Mouse (Mus musculus) lung, adult 2 months (tissue): ENCODE measurements around the gene Enthd1. TPM values are rescaled to one million over a fixed set of nuclear protein-coding genes. Genes with fewer than 3 reads are reported as not detected.

ENCODE experiments used
- DNase-seq: peaks from one replicate; pipeline ENCODE4 v3.0.0; 2022
- H3K4me1 ChIP-seq: fragments of 200-500 bp; 2 replicates; pipeline ENCODE4 v1.6.1; 2011; ENCODE audit warnings: low read length; ENCODE audit not compliant: control insufficient read depth, insufficient read depth
- H3K4me3 ChIP-seq: fragments of 200-500 bp; replicated peaks from 2 replicates; pipeline ENCODE3; 2011; ENCODE audit warnings: low read depth, mild to moderate bottlenecking, control low read depth, low read length; ENCODE audit errors: extremely low read depth
- CTCF ChIP-seq: fragments of 200-500 bp; IDR thresholded peaks from 2 replicates; pipeline ENCODE4 v1.5.1; 2011; ENCODE audit warnings: mild to moderate bottlenecking, low read length, control low read depth; ENCODE audit not compliant: insufficient read depth
- POLR2A ChIP-seq: fragments of 200-500 bp; IDR thresholded peaks from 2 replicates; pipeline ENCODE4 v1.6.1; 2011; ENCODE audit warnings: low read depth, mild to moderate bottlenecking, control low read depth, low read length, borderline replicate concordance; ENCODE audit errors: extremely low read depth
- WGBS: fragments of 180-500 bp; shearing (Covaris S2); methylation state at CpG from one replicate; pipeline ENCODE4 v1.1.7; 2018; 5-methylcytosine and 5-hydroxymethylcytosine counted together
- polyA plus RNA-seq: library from polyadenylated mRNA; depleted of rRNA; stranded (reverse); fragments of >200 nt; gene quantifications from 2 replicates; pipeline ENCODE4 v1.2.3, GENCODE M21; 2012

Enthd1 gene
- polyA plus RNA-seq, 1 experiment, result not detected

GRCm38 (mm10) chr15:80491505-80491904 is 73.5 kb downstream of the Enthd1 start:
- 74% methylated on average over 4 of the region's 4 CpGs for WGBS
- Histone ChIP-seq H3K4me3 (no peak overlapping the region), H3K4me1 (no peaks in the 10 kb centered on the region)
- TF ChIP-seq POLR2A (no peak), CTCF (no peak)
- no peak for DNase-seq

GRCm38 (mm10) chr15:80490151-80490550 is 74.8 kb downstream of the Enthd1 start:
- no peaks in the 10 kb centered on the region for H3K4me1 ChIP-seq
- 60% methylated on average over 5 of the region's 5 CpGs for WGBS
- no peak overlapping the region for H3K4me3 ChIP-seq
- no peak for DNase-seq
- TF ChIP-seq CTCF, result no peak
- TF ChIP-seq POLR2A, result no peak

GRCm38 (mm10) chr15:80488658-80489057 is 76.3 kb downstream of the Enthd1 start:
- Histone ChIP-seq H3K4me3 (no peak overlapping the region), H3K4me1 (no peaks in the 10 kb centered on the region)
- TF ChIP-seq POLR2A, result no peak
- no peak for TF ChIP-seq CTCF
- no peak for DNase-seq
- 73% methylated on average over 3 of the region's 3 CpGs for WGBS

- TF ChIP-seq POLR2A (no peak), CTCF (no peak)
- 83% methylated on average over 1 of the region's 1 CpGs for WGBS
- no peak for DNase-seq
- Histone ChIP-seq H3K4me1 (no peaks in the 10 kb centered on the region), H3K4me3 (no peak overlapping the region)
These were observed 79.4 kb downstream of the Enthd1 start for GRCm38 (mm10) chr15:80485601-80486000.

GRCm38 (mm10) chr15:80483041-80483705 is 81.8 kb downstream of the Enthd1 start:
- Histone ChIP-seq H3K4me3 (no peak overlapping the region), H3K4me1 (no peaks in the 10 kb centered on the region)
- WGBS, result 69% methylated on average over 9 of the region's 9 CpGs
- no peak for TF ChIP-seq POLR2A
- no peak for TF ChIP-seq CTCF
- no peak for DNase-seq

GRCm38 (mm10) chr15:80482348-80482747 is 82.6 kb downstream of the Enthd1 start:
- TF ChIP-seq CTCF (no peak), POLR2A (no peak)
- no peaks in the 10 kb centered on the region for H3K4me1 ChIP-seq
- no peak for DNase-seq
- H3K4me3 ChIP-seq, result no peak overlapping the region
- WGBS, result 65% methylated on average over 8 of the region's 8 CpGs

- no peak overlapping the region for H3K4me3 ChIP-seq
- no peak for DNase-seq
- WGBS, result 78% methylated on average over 6 of the region's 6 CpGs
- no peak for TF ChIP-seq CTCF
- H3K4me1 ChIP-seq, result no peaks in the 10 kb centered on the region
These were observed 90.4 kb downstream of the Enthd1 start for GRCm38 (mm10) chr15:80474429-80475002.

GRCm38 (mm10) chr15:80467876-80468275 is 97.1 kb downstream of the Enthd1 start:
- WGBS, result 85% methylated on average over 4 of the region's 4 CpGs
- H3K4me1 ChIP-seq, result no peaks in the 10 kb centered on the region
- DNase-seq, result no peak
- TF ChIP-seq CTCF, result no peak
- TF ChIP-seq POLR2A, result no peak
- no peak overlapping the region for H3K4me3 ChIP-seq

- Histone ChIP-seq H3K4me1 (peaks cover 3% of the 10 kb centered on the region; the same call in 1 of the 2 replicates), H3K4me3 (no peak overlapping the region)
- TF ChIP-seq POLR2A (no peak), CTCF (no peak)
- no peak for DNase-seq
- 8% methylated on average over 9 of the region's 9 CpGs for WGBS
These were observed 102.8 kb downstream of the Enthd1 start for GRCm38 (mm10) chr15:80462106-80462505.

- Histone ChIP-seq H3K4me3 (no peak overlapping the region), H3K4me1 (peaks cover 3% of the 10 kb centered on the region; the same call in 1 of the 2 replicates)
- DNase-seq, result no peak
- WGBS, result 27% methylated on average over 2 of the region's 2 CpGs
- no peak for TF ChIP-seq POLR2A
- no peak for TF ChIP-seq CTCF
These were observed 103.5 kb downstream of the Enthd1 start for GRCm38 (mm10) chr15:80461446-80461845.
